Mouse (Mus musculus) left cerebral cortex, postnatal 10 days (tissue): ENCODE results near the gene Prl7d1. TPM values are rescaled to one million over a fixed set of nuclear protein-coding genes. Genes with fewer than 3 reads are reported as not detected.
"Not testable (repeated sequence)": the region's sequence is repeated elsewhere in the genome, so short reads cannot be mapped to it uniquely, and the experiment has no call there.

Experiments used
- DNase-seq, 2 experiments: peaks; one replicate each; pipeline ENCODE4 v3.0.0; 2021 to 2022; ENCODE audit warnings: low spot score in 2 of 2, mixed read lengths in 1 of 2; ENCODE audit errors: extremely low spot score in 1 of 2
- intact Hi-C: fragments of 180-260 bp; cut with DNase I; formaldehyde crosslinking; loops from one replicate; pipeline ENCODE4 v1.15.1; 2025
- total RNA-seq, 2 experiments: library from RNA; stranded (reverse); gene quantifications; 2 replicates each; pipeline ENCODE4 v1.2.3; 2021

Gene Prl7d1
- total RNA-seq, result not detected

DNA sequence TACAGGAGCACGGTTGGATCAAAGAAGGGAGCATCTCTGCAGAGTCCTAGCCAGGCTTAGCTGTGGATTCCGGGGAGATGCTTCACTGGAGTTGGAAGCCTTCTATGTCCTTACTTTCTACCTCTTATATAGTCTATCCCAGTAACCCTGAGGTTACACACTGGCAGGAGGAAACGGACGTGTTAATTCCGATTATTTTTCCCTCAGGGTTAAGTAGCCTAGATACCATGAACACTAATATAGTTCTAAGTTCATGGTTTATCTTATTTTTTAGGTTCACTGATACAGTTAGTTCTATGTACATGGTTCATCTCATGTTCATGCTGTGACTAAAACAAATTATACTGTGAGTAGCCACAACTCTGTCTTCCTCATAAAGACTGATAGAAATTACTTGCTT lies at the start of gene Prl7d1:
Prl7d1 (minus strand) TSS at position 101 of the 400 bp plus-strand sequence.
- no peak for DNase-seq
- intact Hi-C loops, result no loop called here

DNA sequence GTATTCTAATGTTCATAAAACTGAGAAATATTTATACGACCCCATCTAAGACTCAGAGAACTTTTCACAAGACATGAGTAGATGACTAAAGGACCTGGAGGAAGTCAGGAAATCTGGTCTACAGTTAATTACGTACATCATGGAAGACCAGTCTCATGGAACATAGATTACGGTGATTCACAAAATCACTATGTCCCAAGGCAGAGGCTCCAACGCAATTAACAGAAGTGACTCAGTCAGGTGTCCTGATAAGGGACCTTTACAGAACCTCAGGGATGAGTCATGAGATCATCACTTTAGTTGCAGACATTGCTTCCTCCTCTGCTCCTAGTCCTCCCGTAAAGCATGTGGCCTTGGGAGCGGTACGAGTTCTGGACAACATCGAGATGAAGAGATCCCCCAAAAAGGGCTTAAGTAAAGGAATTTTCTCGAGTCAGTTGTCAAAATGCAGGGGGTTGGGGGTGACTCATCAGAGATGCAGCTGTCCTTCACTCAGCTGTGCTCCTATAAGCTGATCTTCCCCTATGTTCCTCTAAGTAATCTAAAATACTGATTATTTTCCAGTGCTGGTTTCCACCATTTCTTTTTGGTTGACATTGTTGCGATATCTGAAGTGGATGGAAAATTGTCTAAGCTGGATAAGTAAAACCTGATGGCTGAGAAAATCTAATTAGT lies 18.1 kb upstream of the Prl7d1 start:
- no peak for DNase-seq
- intact Hi-C loops, result no loop called here

DNA sequence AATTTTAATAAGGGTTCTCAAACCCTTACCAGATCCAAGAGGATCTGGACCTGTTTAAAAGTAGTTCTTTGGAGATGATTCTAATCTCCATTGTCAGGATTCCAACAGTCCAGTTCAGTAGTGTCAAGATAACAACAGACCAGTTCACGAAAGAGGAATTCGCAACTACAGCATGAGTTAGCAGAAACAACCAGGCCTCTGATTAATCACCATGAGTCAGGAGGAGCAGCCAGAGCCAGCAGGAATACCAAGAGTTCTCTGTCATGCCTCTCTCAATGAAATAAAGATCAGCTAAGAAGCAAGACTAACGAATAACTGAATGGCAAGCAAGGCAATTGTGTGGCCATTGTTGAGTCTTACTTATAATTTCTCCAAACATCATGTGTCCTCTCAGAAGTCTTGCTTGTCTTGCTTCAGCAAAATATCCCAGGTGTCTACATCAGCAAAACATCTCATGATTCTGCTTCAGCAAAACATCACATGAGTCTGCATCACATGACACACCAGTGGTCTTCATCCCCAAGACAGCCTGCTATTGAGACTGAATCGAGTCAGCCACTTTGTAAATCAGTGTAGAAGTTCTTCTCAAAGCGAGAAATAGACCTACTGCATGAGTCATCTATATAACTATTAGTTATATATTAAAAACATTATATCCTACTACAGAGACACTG lies 13.9 kb upstream of the Prl7d1 start:
- intact Hi-C loops, DNase-seq: not testable (repeated sequence)

DNA sequence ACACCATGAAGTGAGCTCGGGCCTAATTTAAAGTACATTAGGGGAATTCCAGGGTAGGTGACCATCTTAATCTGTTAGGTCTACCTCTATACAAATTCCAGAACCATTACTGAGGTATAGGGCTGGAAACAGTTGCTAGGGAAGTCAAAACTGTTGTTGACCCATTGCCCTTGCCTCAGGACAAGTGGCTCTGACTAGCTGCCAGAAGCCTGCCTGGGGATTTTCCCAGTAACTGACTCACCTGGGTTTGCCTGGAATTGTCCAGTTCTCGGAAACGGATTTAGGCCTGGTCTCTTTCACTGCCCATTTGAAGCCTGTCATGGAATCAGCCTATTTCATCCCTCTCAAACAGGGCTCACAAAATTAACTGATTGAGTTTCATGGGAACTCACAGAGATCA lies 8.5 kb upstream of the Prl7d1 start:
- intact Hi-C loops, DNase-seq: not testable (repeated sequence)

- DNase-seq, result no peak
- intact Hi-C loops, result no loop called here
These were observed 10.0 kb downstream of the Prl7d1 start for GRCm38 (mm10) chr13:27706521-27706920.

DNA sequence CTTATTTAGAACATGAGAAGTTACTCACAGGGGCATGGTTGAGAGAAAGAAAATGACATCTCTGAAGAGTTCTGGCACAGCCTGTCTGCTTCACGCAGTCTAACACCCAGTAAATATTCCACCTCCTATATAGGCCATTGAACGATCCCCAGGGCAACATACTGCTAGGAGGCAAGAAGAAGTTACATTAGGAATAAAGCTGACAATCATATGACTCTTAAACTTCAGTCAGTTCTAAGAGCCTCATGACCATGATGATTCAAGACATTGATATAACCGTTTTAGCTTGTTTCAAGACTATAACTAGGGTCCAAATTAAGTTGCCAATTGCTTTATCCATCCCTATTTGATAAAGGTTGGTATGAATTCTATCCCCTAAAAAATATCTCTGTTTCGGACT lies 48.6 kb downstream of the Prl7d1 start, which contains the start of gene Prl7a2:
Prl7a2 (minus strand) TSS at position 101 of the 400 bp plus-strand sequence.
- intact Hi-C loops, result no loop called here
- no peak for DNase-seq

- no peak for DNase-seq
These were observed 55.8 kb downstream of the Prl7d1 start for GRCm38 (mm10) chr13:27660747-27661146.

More at GRCm38 (mm10) chr13:27660747-27661146, 55.8 kb downstream of the Prl7d1 start:
- intact Hi-C loops, result no loop called here

Other genes with a start within 250 kb of the Prl7d1 start
- not detected for gene Prl8a8, start 203.5 kb downstream of the Prl7d1 start, total RNA-seq
- gene Prl8a9, start 152.1 kb downstream of the Prl7d1 start, total RNA-seq, result not detected
- not detected for gene Prl8a1, start 134.6 kb downstream of the Prl7d1 start, total RNA-seq
- not detected for gene Prl7b1, start 106.2 kb downstream of the Prl7d1 start, total RNA-seq
- gene Prl7a1, start 74.2 kb downstream of the Prl7d1 start, total RNA-seq, result not detected
- not detected for gene Prl7a2, start 48.7 kb downstream of the Prl7d1 start, total RNA-seq
- gene Prl7c1, start 64.1 kb upstream of the Prl7d1 start, total RNA-seq, result not detected
- gene Prl2a1, start 84.9 kb upstream of the Prl7d1 start, total RNA-seq, result not detected
- not detected for gene Prl2c1, start 132.6 kb upstream of the Prl7d1 start, total RNA-seq